Mouse (Mus musculus) ES-Bruce4 (cell line): ENCODE data around the gene Cd36. TPM values are rescaled to one million over a fixed set of nuclear protein-coding genes. Genes with fewer than 3 reads are reported as not detected.

Experiments
- H3K27ac ChIP-seq: 2 replicates; pipeline ENCODE4 v1.5.1; 2012; ENCODE audit warnings: low read length, inconsistent platforms; ENCODE audit not compliant: insufficient read depth
- H3K27me3 ChIP-seq: 2 replicates; pipeline ENCODE4 v1.6.1; 2012; ENCODE audit warnings: mild to moderate bottlenecking, low read length, inconsistent platforms; ENCODE audit not compliant: control insufficient read depth, poor library complexity, insufficient read depth, severe bottlenecking
- H3K36me3 ChIP-seq: 2 replicates; pipeline ENCODE4 v1.6.1; 2012; ENCODE audit warnings: inconsistent platforms, mild to moderate bottlenecking, low read length, moderate library complexity; ENCODE audit not compliant: control insufficient read depth, poor library complexity, insufficient read depth, severe bottlenecking
- H3K4me1 ChIP-seq: one replicate; pipeline ENCODE4 v1.8.1; 2011; ENCODE audit warnings: low read length; ENCODE audit not compliant: control insufficient read depth, insufficient read depth
- H3K4me3 ChIP-seq: 2 replicates; pipeline ENCODE4 v1.5.1; 2011; ENCODE audit warnings: low read depth, mild to moderate bottlenecking, low read length
- H3K9ac ChIP-seq: 2 replicates; pipeline ENCODE4 v1.6.1; 2012; ENCODE audit warnings: low read depth, mild to moderate bottlenecking, inconsistent platforms; ENCODE audit not compliant: poor library complexity, severe bottlenecking
- H3K9me3 ChIP-seq: replicated peaks from 2 replicates; pipeline ENCODE4 v1.6.1; 2012; ENCODE audit warnings: mild to moderate bottlenecking, low read length, inconsistent platforms; ENCODE audit not compliant: control insufficient read depth, poor library complexity, insufficient read depth, severe bottlenecking
- CTCF ChIP-seq: IDR thresholded peaks from one replicate; pipeline ENCODE4 v1.8.1; 2011; ENCODE audit warnings: low read depth, low read length
- EP300 ChIP-seq: IDR thresholded peaks from 2 replicates; pipeline ENCODE4 v1.6.1; 2011; ENCODE audit warnings: low read depth, low read length; ENCODE audit not compliant: insufficient read depth
- POLR2A ChIP-seq: IDR thresholded peaks from one replicate; pipeline ENCODE4 v1.8.1; 2011; ENCODE audit warnings: low read length; ENCODE audit not compliant: insufficient read depth
- polyA plus RNA-seq: library from polyadenylated mRNA; stranded (reverse); fragments of >200 nt; gene quantifications from 2 replicates; pipeline ENCODE4 v1.2.4, GENCODE M21; 2011; ENCODE audit warnings: low read depth; ENCODE audit not compliant: missing spikeins, insufficient read depth, insufficient read length

Cd36 gene
- polyA plus RNA-seq, 1 experiment: 0.31 TPM

DNA sequence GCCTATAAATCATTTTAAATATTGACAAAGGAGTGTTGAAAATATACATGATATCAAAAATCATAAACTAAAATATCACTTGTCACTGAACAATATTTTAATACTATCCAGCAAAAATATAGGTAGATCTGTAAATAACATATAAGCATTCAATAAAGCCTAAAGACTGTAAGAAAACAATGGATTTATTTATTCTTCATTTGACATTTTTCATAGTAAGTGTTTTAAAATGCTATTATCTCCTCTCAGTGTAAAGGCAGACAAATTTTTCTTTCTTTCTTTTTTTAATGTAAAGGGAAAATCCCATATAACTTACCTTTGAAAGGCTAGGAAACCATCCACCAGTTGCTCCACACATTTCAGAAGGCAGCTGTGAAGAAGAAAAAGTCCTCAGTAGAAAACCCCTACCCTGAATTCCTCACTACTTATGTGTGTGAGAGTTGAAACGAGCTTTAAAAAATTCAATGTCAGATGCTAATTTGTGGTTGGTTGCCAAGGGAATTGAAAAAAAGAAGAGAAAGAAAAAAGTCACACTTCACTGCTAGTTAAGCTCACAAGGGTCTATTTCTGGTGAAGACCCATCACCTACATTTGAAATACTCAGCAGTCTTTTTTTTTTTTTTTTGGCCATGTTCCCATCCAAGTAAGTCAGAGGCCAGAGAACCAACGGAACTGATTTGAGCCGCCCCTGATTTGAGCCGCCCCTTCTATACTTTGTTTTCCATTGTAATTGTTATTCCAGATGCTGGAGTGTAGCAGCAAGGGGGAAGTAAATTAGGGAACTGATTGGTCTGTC, 53.1 kb downstream of the Cd36 start:
- Histone ChIP-seq H3K27ac (no peak overlapping the region), H3K9ac (no peak overlapping the region), H3K9me3 (no peaks in the 10 kb centered on the region), H3K4me1 (no peaks in the 10 kb centered on the region), H3K27me3 (no peaks in the 10 kb centered on the region), H3K4me3 (no peak overlapping the region), H3K36me3 (no peaks in the 10 kb centered on the region)
- TF ChIP-seq POLR2A (no peak), EP300 (no peak), CTCF (no peak)

- no peak overlapping the region for H3K27ac ChIP-seq
- H3K4me3 ChIP-seq: no peak overlapping the region
- H3K4me1 ChIP-seq: no peaks in the 10 kb centered on the region
- no peak for TF ChIP-seq POLR2A
- TF ChIP-seq EP300: no peak
- no peak for TF ChIP-seq CTCF
- no peaks in the 10 kb centered on the region for H3K27me3 ChIP-seq
- no peaks in the 10 kb centered on the region for H3K9me3 ChIP-seq
- H3K36me3 ChIP-seq: no peaks in the 10 kb centered on the region
- H3K9ac ChIP-seq: no peak overlapping the region
Observed at GRCm38 (mm10) chr5:17833797-17834196, 54.8 kb downstream of the Cd36 start.

DNA sequence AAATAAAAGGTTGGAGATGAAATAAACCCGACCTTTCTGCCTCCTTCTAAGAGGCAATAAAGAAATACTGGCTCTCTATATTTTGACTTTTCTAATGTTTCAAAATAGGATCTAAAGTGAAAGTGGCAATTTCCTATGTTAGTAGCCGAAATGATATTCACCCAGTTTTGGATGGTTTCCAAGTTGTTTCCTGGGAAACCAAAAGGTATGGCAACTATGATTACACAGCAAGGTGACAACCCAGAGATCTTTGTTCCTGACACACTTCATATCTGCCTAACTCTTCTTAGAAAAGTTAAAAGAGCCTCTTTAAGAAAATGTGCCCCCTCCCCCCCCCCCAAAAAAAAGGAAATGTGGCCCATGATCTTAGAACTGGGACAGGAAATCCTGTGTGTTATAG, 58.1 kb downstream of the Cd36 start:
- Histone ChIP-seq H3K4me1 (no peaks in the 10 kb centered on the region), H3K27ac (no peak overlapping the region), H3K27me3 (no peaks in the 10 kb centered on the region), H3K4me3 (no peak overlapping the region), H3K36me3 (no peaks in the 10 kb centered on the region), H3K9me3 (no peaks in the 10 kb centered on the region), H3K9ac (no peak overlapping the region)
- TF ChIP-seq POLR2A (no peak), CTCF (no peak), EP300 (no peak)

GRCm38 (mm10) chr5:17828713-17829544, 59.7 kb downstream of the Cd36 start:
- H3K9me3 ChIP-seq: no peaks in the 10 kb centered on the region
- H3K27me3 ChIP-seq: no peaks in the 10 kb centered on the region
- TF ChIP-seq CTCF (no peak), POLR2A (no peak), EP300 (no peak)
- no peak overlapping the region for H3K9ac ChIP-seq
- H3K36me3 ChIP-seq: no peaks in the 10 kb centered on the region
- H3K4me1 ChIP-seq: no peaks in the 10 kb centered on the region
- H3K4me3 ChIP-seq: no peak overlapping the region
- no peak overlapping the region for H3K27ac ChIP-seq

GRCm38 (mm10) chr5:17821395-17821794, 67.2 kb downstream of the Cd36 start:
- TF ChIP-seq EP300 (no peak), CTCF (no peak), POLR2A (no peak)
- Histone ChIP-seq H3K4me1 (no peaks in the 10 kb centered on the region), H3K4me3 (no peak overlapping the region), H3K36me3 (no peaks in the 10 kb centered on the region), H3K27ac (no peak overlapping the region), H3K27me3 (no peaks in the 10 kb centered on the region), H3K9ac (no peak overlapping the region), H3K9me3 (no peaks in the 10 kb centered on the region)
